Mouse (Mus musculus) WW6 (cell line): Measurements from ENCODE around the gene Rnf186.
A peak's percentile ranks its signal among the peaks of the same experiment; 100 is the strongest.
"Not testable (repeated sequence)": the region's sequence is repeated elsewhere in the genome, so short reads cannot be mapped to it uniquely, and the experiment has no call there.

Experiments used
- DNase-seq: peaks from one replicate; pipeline ENCODE4 v3.0.0-alpha.2; 2013; ENCODE audit warnings: low read depth, low spot score

The Rnf186 gene

DNA sequence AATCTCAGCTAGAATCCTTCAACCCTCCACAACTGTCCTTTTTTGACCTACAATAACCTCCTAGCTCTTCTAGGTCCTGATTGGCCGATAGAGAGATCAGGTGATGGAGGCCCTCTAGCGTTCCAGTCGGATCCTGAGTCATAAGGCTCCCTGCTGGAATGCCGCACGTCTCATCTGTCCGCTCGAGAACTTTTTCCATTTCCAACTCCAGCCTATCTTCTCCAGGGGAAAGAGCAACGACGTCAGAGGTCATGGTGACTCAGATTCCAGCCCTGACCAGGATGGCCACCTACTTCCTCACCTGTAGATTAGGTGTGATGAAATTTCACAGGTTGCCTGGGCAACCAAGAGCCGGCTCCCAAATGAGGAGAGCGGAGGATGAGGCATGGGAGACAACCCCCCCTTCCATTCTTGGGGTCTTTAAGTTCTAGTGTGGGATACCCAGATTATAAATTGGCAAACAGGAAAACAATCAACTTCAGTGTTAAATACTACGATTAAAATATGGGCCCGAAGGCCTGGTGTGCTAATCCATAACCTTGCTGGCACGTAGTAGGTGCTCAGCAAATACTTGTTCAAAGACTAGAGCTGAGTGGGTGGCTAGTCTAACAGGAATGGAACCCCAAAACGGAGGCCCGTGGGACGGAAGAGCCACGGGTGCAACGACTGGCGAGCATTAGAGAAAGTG lies 5.4 kb downstream of the Rnf186 start:
- DNase-seq = peak; percentile 43

DNA sequence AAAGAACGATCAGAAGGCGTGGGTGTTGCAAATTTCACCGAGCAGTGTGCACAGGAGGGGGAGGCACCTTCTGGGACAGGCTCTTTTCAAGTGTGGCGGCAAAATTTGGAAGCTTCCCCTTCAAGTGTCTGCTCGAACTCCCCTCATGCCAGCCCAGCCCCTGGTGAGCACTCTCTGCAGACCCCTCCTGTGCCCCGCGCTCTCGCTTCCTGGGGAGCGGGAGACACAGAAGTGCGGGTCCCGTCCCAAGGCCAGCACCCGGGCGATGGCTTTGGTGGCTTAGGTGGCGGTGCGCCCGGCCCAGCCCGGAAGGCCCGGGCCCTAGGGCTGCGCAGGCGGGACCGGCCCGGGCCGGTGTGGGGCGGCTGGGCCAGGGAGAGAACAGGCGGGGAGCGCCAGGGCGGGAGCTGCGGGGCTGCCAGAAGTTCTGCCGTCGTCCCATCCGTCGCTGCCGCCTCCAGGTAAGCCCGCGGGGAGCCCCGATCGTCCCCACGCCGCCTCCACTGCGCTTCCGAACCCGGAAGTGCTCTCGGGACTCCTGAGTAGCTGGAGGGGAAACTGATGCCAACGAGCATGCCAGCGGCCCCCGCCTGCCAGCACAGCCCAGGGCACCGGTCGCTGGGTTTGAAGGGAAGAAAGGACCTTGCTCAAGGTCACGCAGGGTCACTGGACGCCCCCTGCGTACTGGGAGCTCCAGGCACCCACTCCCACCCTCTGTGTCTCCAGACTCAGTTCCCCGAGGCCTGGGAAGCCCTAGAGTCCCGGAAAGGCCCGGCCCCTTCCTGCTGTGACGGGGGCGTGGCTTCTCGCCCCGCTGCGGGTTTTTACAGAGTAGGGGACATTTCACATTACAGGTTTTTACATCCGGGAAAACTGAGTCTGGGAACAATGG lies 6.2 kb downstream of the Rnf186 start, which contains the start of gene Tmco4:
Gene Tmco4 (plus strand): TSS at position 62 of the 892 bp plus-strand sequence.
- DNase-seq = peak; percentile 53

GRCm38 (mm10) chr4:138973719-138974115 lies 6.8 kb downstream of the Rnf186 start:
- DNase-seq = no peak

DNA sequence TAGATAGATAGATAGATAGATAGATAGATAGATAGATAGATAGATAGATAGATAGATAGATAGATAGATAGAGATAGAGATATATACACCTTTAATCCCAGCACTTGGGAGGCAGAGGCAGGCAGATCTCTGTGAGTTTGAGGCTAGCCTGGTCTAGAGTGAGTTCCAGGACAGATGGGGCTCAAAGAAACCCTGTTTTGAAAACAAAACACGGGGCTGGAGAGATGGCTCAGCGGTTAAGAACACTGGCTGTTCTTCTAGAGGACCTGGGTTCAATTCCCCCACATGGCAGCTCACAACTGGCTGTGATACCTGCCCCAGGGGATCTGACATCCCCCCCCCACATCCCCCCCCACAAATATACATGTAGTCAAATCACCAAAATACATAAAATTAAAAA lies 7.6 kb downstream of the Rnf186 start:
- not testable (repeated sequence) for DNase-seq

DNA sequence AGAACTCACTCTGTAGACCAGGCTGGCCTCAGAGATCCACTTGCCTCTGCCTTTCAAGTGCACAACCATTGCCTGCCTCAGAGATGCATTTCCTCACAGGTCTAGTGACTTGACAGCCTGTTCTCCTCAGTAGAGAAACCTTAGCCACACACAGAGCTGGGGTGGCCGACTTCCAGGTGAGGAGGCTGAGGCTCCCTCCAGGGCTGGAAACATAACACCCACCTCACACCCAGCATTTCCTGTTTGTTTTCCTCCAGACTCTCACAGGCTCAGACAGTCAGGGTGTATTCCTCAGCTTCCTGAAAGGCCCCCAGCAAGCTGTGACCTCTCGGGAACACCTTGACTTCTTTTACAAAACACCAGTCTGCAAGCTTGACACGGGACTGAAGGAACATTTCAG lies 8.3 kb downstream of the Rnf186 start:
- no peak for DNase-seq

- DNase-seq = no peak
These were observed 9.1 kb downstream of the Rnf186 start for GRCm38 (mm10) chr4:138976046-138976445.

DNA sequence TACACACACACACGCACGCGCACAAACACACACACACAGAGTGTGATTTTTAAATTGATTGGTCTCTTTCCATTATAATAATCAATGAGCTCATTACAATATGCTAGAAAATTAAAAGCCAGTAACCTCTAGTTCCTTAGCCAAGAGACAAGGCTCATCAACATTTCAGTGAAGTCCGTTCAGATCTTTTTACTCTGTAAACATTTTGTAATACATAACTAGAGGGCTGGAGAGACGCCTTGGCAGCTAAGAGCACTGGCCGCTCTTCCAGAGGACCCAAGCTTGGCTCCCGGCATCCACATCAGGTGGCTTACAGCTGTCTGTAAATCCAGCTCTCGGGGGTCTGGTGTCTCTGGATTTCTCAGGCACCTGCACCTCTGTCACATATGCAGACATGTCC lies 13.1 kb downstream of the Rnf186 start:
- no peak for DNase-seq

DNA sequence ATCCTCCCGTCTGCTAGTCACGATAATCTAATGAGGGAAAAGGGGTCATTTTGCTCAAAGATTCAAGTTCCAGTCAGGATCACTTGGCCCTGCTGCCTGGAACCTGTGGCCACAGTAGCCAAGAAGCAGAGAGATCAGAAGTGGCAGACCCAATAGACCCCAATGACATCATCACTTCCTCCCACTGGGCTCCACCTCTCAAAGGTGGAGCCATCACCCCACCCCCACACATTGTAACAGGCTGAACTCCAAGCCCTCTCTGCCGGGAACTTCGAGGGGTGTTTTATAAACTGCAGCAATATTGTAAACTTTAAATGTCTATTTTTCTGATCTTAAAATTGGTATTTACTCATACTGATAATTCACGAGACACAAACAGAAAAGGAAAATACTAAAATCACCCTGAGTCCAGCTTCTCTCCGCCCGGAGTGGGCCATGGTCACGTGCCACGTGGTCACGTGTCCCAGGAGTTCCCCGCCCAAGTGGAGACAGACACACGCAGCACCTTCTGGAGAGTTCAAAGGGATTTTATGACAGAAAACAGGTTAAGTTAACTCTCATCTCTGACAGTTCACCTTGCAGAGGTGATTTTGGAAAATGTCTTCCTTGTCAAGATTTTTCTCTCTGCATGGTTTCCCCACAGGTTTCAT lies 14.0 kb downstream of the Rnf186 start:
- DNase-seq = no peak

GRCm38 (mm10) chr4:138983422-138983821 lies 16.5 kb downstream of the Rnf186 start:
- DNase-seq = no peak

DNA sequence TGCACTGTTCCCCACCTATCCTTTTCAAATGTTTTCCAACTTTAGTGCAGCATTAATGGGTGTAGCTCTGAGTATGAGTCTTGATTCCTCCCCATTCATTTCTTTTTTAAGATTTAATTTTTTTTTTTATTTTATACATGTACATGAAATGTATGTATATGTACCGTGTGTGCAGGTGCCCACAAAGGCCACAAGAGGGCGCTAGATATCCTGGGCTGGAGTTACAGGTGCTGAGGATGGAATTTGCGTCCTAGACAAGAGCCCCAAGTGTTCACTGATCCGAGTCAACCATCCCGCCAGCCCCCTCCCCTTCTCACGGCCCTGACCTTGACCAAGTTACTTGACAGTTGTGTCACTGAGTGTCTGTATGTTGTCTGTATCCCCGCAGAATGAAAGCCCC lies 17.8 kb downstream of the Rnf186 start:
- DNase-seq = no peak

DNA sequence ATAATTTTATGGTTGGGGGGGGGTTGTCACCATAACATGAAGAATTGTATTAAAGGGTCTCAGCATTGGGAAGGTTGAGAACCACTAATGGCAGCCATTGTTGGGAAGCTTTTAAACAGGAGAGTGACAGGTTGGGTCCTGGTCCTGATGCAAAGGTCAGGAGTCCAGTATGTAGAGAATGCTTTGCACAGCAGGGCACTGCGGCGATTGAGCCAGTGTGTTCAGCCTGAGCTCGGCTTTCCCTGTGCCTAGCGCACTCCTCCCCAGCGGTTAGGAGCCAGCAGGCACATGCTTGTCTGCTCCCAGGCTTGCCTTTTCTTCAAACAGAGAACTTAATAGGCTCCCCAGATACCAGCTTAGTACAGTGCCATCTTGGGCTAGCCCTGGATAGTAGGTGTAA lies 19.4 kb downstream of the Rnf186 start:
- no peak for DNase-seq

GRCm38 (mm10) chr4:138994389-138994788 lies 27.5 kb downstream of the Rnf186 start:
- DNase-seq = no peak

GRCm38 (mm10) chr4:138996410-138996809 lies 29.5 kb downstream of the Rnf186 start:
- no peak for DNase-seq

DNA sequence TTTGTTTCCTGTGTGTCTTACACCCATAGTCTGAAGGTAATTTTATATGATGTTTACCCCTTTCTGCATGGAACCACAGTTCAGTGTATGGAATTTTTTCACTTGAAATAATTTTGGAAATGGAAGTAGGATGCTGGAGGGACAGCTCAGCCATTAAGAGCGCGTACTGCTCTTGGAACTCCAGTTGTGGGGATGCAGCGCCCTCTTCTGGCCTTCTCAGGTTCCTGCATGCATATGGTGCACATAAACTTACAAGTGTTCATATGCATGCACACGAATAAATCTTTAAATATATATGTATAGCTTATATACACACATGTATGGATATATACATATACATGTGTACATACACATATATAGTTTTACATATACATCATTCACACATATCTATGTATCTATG lies 30.2 kb downstream of the Rnf186 start:
- no peak for DNase-seq

GRCm38 (mm10) chr4:138998611-138999010 lies 31.7 kb downstream of the Rnf186 start:
- no peak for DNase-seq

DNA sequence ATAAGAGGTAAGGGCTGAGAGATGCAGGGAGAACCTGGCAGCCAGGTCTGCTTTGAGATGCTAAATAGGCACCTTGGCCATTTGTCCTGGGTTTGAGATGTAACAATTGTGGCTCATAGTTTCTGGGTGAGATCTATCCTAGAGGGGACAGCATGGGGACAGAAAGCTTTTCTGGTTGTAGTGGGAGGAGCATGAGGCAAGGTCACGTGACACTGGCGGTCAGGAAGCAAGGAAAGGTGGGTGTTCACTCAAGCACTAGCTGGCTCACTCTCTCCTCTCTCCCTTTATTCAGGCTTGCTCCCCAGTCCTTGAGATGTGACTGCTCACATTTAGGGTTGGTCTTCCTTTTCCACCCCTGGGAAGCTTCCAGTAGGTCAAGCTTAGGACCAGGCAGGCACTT lies 34.1 kb downstream of the Rnf186 start:
- DNase-seq = no peak

GRCm38 (mm10) chr4:139001433-139001832 lies 34.5 kb downstream of the Rnf186 start:
- DNase-seq = no peak

- DNase-seq = no peak
These were observed 37.2 kb downstream of the Rnf186 start for GRCm38 (mm10) chr4:139004067-139004466.

- no peak for DNase-seq
These were observed 38.3 kb downstream of the Rnf186 start for GRCm38 (mm10) chr4:139005214-139005613.

- no peak for DNase-seq
These were observed 40.4 kb downstream of the Rnf186 start for GRCm38 (mm10) chr4:139007353-139007752.

DNA sequence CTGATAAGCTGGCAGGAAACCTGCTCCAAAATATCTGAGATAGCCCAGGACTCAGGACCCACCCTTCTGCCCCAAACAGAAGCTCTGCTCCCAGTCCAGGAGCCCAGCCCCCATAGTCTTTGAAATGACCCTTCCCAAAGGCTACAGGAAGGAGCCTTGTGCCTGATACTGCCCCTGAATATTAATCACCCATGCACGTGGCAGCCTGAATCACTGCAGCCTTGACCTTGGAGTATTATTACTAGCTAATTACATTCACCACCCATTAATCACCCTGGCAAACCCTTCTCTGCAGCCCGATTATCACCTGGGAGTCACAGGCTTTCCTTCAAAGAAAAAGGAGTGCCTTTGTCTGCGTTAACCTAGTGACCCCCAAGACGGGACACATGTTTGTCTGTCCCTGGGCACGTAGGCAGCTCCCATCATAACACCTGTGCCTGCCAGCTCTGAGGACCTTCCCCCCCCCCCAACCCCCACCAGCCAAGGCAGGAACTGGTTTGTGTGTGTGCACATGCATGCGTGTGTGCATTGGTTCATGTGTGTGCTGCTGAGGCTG lies 41.1 kb downstream of the Rnf186 start:
- no peak for DNase-seq

DNA sequence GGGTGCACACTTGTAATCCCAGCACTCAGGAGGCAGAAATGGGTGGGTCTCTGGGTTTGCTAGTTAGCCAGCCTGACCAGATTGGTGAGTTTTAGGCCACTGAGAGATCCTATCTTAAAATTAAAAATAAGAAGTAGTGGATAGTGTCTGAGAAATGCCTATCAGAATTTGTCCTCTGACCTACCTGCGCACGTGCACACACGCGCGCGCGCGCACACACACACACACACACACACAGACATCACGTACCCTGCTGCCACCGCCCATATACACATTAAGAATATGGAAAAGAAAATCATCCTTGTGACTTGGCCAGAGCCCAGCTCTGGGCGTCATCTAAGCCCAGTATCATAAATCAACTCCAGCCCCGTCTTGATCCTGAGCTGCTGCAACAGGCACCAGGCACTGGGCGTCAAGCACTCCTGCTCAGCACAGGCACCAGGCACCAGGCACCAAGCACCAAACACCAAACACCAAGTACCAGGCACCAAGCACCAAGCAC lies 44.3 kb downstream of the Rnf186 start:
- DNase-seq = no peak
